Mouse (Mus musculus) ovary, postnatal 10 days (tissue): ENCODE results near the gene Ccn6.
A peak's percentile ranks its signal among the peaks of the same experiment; 100 is the strongest.

Experiments used
- DNase-seq: peaks from one replicate; pipeline ENCODE4 v3.0.0; 2022; ENCODE audit warnings: low spot score

The Ccn6 gene

DNA sequence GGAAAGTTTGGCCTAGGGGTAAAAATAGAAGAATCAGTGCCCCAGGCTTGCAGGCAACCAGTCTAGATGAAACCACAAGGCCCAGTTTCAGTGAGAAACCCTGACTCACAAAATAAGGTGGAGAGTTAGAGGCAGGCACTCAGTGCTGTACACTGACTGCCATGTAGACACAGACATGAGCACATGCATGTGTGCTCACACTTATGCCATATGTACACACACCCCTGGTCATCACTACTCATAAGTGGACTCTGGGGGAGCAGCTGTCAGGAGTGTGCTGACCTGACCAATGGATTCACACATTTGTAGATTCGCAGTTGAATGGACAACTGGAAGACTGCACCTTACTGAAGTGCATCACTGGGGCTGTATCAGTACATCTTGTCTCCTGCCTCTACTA is 2.2 kb downstream of the Ccn6 start:
- DNase-seq: no peak

- no peak for DNase-seq
Observed at GRCm38 (mm10) chr10:39158306-39158705, 5.3 kb downstream of the Ccn6 start.

GRCm38 (mm10) chr10:39157321-39157720 is 6.3 kb downstream of the Ccn6 start:
- no peak for DNase-seq

DNA sequence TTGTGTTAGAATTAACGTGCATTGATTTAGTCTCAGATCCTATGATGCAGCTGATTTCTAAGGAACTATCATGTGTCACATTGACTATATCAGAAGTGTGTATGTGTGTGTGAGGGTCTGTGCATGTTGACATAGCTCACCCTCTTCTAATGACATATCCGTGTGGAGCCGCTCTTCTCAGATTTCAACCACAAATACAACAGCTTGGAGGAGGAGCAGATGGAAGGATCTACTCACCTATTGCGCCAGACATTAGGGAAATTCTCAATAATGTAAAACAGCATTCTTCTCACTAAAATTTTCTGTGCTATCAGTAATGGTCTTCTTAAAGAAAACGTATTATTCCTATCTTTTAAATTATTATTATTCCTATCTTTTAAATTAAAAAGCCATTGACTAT is 6.9 kb downstream of the Ccn6 start:
- DNase-seq: no peak

DNA sequence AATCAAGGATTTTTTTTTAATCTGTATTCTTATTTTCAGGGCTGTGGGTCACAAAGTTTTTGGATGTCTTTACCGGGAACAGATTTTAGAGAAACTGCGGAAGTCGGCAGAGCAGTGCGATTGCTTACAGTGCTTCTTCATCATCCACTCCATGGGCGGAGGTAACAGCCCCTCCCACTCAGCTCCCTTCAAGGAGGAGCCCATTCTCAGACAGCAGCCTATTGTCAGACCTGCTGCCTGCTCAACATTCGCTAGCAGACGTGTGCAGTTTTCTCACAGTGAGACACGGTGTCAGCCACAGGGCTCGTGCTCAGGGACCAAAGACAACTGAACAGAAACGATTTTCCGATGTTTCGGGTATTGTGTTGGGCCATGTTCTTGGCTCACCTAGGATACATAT is 21.4 kb downstream of the Ccn6 start:
- DNase-seq: no peak

- no peak for DNase-seq
Observed at GRCm38 (mm10) chr10:39141401-39141800, 22.2 kb downstream of the Ccn6 start.

GRCm38 (mm10) chr10:39140843-39141242 is 22.8 kb downstream of the Ccn6 start:
- DNase-seq: no peak

- no peak for DNase-seq
Observed at GRCm38 (mm10) chr10:39138761-39139160, 24.8 kb downstream of the Ccn6 start.

DNA sequence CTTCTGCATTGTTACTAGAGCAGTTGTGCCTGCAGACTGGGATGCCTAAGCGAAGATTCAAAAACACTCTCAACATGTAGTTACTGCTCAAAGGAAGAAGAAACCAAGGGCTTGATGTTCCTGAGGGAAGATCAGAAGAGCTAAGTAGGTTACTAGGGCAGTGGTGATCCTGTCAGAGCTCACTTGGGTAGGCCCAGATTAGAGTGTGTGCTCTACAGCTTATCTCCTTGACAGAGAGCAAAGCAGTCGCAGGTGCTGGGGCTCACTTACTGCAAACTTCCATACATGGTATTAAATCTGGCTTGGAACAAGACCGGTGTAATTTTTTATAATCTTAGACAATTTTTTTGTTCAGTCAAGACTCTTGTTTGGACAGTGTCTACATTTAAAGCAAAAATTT is 25.8 kb downstream of the Ccn6 start:
- DNase-seq: no peak

DNA sequence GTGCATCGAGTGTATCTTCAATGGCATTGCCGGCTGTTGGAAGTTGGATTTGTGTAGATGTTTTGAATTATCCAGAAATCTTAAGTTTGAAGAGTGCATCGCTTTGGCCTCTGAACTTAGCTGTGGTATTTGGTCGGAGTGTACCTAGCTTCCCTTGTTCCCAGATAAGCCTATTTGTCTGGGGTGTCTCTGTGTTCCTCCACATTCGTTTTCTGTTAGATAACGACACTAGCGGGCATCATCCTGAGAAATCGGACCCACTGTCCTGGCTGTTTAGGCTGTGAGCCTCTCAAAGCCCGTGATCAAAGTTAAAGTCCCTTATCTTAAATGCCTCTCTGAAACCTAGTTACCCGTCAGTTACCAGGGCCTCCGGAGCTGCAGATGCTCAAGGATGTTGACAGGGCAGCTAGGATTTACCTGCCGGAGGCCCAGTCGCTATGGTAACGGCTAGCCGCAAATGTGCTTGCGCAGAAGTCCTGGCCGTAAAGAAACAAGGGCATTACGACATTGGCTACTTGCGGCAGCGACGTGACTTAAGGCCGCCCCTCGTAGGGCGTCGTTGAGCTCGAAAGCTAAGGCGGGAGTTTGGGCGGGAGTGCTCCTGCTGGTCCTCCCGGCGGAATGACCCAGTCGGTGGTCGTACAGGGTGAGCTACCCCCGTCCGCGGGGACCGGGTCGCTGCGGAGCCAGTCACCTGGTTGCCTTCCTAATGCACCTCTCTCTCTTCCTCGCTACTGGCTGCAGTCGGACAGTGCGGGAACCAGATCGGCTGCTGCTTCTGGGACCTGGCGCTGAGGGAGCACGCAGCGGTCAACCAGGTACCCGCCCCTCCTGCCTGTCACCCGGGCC is 29.9 kb downstream of the Ccn6 start, which contains the start of the genes Fam229b and Tube1:
Fam229b (minus strand) TSS at position 453 of the 849 bp plus-strand sequence.
Tube1 (plus strand) TSS at position 515 of the 849 bp plus-strand sequence.
- peak; percentile 68 for DNase-seq

DNA sequence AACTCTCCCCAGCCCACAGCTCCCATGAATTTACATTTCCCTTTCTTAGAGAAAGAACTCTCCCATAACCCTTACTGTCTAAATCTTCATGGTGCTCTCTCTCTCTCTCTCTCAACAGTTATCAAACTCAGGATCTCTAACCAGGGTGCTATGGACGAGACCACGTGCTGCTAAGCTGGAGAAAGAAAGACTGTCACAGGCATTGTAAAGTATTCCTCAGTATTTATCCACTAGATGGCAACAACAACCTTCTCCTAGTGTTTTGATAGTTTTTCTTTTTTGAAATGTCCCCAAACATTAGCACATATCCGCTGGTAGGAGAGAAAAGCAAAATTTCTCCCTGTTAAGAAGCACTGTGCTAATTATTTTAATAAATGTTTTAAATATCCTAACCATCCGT is 42.2 kb downstream of the Ccn6 start:
- DNase-seq: no peak

DNA sequence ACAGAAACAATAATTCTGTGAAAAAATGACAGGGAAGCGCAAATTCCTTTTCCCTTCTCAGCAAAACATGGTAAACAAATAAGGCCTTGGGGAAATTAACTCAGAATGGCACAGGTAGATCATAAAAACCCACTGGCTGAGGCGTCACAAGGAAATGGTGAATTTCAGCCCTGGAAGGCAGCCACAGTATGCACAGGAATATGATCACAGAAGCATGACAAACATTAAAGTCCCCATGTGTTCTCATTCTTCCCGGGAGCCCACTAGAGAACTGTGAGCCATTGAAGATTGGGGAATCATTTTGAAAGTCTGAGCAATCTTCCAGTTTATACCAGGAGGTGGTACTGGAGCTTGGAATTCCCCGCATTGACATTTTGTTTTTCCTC is 54.1 kb downstream of the Ccn6 start:
- no peak for DNase-seq

DNA sequence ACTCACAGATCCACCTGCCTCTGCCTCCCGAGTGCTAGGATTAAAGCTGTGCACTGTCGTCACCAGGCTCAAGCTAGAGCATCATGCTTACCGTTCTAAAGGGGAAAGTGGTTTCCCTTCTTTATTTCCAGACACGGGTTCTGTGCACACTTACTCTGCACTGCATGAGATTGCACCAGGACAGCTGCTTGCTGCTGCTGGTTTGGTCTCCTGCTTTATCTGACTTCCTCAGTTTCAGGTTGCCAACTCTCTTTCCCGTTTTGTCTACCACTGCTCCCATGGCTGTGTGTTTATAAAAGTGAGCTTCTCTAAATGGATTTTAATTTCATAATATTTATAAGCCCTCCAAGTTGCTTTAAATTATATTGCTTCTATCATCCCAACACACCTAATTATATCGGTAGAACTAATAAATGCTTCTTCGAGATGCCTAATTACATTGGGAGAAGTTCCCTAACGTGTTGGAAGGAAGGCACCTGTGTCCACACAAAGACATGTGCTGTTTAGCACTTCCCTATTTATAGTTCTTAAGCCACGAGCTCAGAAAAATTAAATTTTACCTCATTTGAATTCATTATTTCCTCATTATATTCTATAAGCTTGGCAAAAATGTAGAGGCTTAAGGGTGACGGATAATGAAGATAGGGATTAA is 54.6 kb downstream of the Ccn6 start:
- no peak for DNase-seq

DNA sequence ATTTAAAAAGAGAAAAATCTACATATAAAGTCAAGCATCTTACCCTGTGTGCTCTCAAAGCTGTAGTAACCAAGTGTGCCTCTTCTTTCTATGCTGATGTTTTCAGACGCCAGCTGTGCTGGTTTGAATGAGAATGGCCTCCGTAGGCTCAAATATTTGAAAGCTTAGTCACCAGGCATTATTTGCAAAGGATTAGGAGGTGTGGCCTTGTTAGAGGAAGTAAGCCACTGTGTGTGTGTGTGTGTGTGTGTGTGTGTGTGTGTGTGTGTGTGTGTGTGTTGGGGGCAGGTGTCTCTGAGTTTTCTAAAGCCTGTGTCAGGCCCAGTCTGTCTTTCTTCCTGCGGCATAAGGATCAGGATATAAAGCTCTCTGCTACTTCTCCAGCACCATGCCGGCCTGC is 56.7 kb downstream of the Ccn6 start:
- no peak for DNase-seq

DNA sequence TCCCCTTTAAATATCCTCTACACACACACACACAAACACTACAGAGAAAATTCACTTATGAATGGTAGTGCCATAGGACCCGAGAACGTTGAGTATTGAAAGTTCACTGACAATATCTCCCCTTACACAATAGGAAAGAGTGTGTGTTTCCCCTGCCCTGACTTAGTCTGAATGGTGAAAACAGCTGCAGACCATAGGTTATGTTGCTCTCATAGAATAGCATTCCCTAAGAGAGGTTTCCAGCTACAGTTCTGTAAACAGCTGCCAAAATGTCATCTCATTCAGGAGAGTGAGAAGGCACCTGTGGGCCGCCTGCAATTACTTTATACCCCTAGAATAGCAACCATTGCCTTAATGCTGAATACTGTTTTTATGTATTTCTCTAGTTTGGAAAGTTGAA is 57.2 kb downstream of the Ccn6 start:
- no peak for DNase-seq

DNA sequence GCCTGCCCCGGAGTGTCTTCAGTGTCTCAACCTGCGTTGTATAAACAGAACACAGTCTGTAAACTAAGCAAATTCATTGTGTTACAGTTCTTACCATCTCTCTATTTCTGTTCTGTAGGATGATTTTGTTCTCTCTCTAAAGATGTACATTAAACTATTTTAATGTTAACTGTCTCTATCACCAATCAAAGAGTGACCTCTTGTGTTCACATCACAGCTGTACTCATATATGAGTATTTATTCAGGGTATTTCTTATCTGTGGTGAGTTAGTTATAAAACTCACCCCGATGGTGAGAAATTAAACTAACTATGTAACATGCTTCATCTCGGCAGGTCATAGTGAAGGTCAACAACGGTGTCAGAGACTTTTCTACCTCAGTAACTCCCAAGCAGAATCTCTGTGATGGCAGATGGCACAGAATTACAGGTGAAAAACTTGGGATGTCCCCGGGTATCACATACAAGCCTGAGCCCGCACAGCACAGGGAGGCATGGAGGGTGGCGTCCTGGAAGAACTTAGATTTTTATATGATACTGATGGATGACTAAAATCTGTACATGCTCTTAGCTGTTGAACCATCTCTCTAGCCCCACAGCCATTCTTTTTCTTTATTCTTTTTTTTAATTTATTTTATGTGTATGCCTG is 58.7 kb downstream of the Ccn6 start:
- DNase-seq: no peak
